Mouse (Mus musculus): Measurements from ENCODE around the gene Flt4. TPM values are rescaled to one million over a fixed set of nuclear protein-coding genes. Genes with fewer than 3 reads are reported as not detected.

Gene Flt4
- total and polyA plus RNA-seq, 3 experiments: 0.08 to 0.13 TPM; not detected in 1

DNA sequence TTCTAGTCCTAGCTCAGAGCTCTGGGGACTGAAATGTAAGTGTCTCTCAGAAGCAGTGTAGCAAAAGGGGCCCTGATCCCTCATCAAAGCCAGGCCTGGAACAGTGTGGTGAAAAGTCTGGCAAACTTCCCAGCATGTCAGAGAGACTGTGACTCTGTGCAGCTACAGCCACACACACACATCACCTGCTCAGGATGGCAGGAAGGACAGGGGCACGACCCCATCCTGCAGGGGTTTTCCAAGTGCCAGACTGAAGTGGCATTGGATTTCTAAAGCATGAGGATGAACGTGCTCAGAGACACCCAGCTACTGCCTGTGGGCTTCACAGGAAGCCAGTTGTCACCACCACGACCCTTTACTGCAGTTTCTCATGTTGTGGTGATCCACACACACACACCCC is 3.1 kb downstream of the Flt4 start:
- no peak for DNase-seq (ENCODE audit: low read depth, low spot score)
- Histone ChIP-seq H3K27ac (ENCODE audit: control insufficient read depth, low read depth, low read length) (no peak overlapping the region), H3K4me3 (ENCODE audit: control insufficient read depth in 1 of 2, insufficient read depth in 1 of 2, low read depth in 2 of 2, low read length in 2 of 2) (no peak overlapping the region), H3K4me1 (ENCODE audit: control insufficient read depth in 1 of 2, insufficient read depth in 2 of 2, low read length in 2 of 2) (peaks cover 0 to 2% of the 10 kb centered on the region in 2 experiments; a peak in 2 of 4 replicates), H3K9ac (ENCODE audit: control insufficient read depth, low read depth, low read length, poor library complexity, severe bottlenecking) (no peak overlapping the region), H3K79me2 (ENCODE audit: control insufficient read depth, insufficient read depth, low read length, poor library complexity) (no peaks in the 10 kb centered on the region), H3K9me3 (replicated peaks; ENCODE audit: insufficient read depth, low read length) (no peaks in the 10 kb centered on the region), H3K27me3 (ENCODE audit: control insufficient read depth in 1 of 2, insufficient read depth in 2 of 2, low read length in 2 of 2) (peaks cover 2 to 5% of the 10 kb centered on the region in 2 experiments), H3K36me3 (ENCODE audit: control insufficient read depth in 1 of 2, insufficient read depth in 2 of 2, low read length in 2 of 2) (no peaks in the 10 kb centered on the region)
- no peak for TF ChIP-seq ZNF384 (IDR thresholded peaks at IDR 0.05; ENCODE audit: low read depth, low read length)
- no peak for TF ChIP-seq KAT2A (conservative IDR thresholded peaks at IDR 0.05; ENCODE audit: low read depth, low read length)
- TF ChIP-seq USF1 (IDR thresholded peaks at IDR 0.05; ENCODE audit: low read depth, low read length): no peak
- TF ChIP-seq ZKSCAN1 (IDR thresholded peaks at IDR 0.05; ENCODE audit: low read depth, low read length): no peak
- no peak for TF ChIP-seq USF2 (IDR thresholded peaks at IDR 0.05; ENCODE audit: borderline replicate concordance in 1 of 2, insufficient read depth in 1 of 2, low read depth in 1 of 2, low read length in 2 of 2)
- no peak for TF ChIP-seq TAL1 (IDR thresholded peaks at IDR 0.05; ENCODE audit: low read length)
- TF ChIP-seq MAZ (IDR thresholded peaks at IDR 0.05; ENCODE audit: low read depth, low read length): no peak
- TF ChIP-seq ELF1 (IDR thresholded peaks at IDR 0.05; ENCODE audit: low read depth, low read length): no peak
- no peak for TF ChIP-seq ZC3H11A (IDR thresholded peaks at IDR 0.05; ENCODE audit: low read depth, low read length)
- no peak for TF ChIP-seq RCOR1 (IDR thresholded peaks at IDR 0.05; ENCODE audit: low read depth, low read length)
- TF ChIP-seq CHD2 (IDR thresholded peaks at IDR 0.05; ENCODE audit: low read length): no peak
- TF ChIP-seq SIN3A (IDR thresholded peaks at IDR 0.05; ENCODE audit: low read length): no peak
- no peak for TF ChIP-seq MAFK (IDR thresholded peaks at IDR 0.05; ENCODE audit: borderline replicate concordance, low read depth, low read length)
- no peak for TF ChIP-seq TCF12 (IDR thresholded peaks at IDR 0.05; ENCODE audit: low read depth, low read length)
- TF ChIP-seq POLR2AphosphoS5 (IDR thresholded peaks at IDR 0.05; ENCODE audit: borderline replicate concordance, low read depth, low read length): no peak
- TF ChIP-seq MXI1 (IDR thresholded peaks at IDR 0.05; ENCODE audit: low read depth, low read length): no peak
- no peak for TF ChIP-seq UBTF (IDR thresholded peaks at IDR 0.05; ENCODE audit: borderline replicate concordance, insufficient read depth, low read depth, low read length)

DNA sequence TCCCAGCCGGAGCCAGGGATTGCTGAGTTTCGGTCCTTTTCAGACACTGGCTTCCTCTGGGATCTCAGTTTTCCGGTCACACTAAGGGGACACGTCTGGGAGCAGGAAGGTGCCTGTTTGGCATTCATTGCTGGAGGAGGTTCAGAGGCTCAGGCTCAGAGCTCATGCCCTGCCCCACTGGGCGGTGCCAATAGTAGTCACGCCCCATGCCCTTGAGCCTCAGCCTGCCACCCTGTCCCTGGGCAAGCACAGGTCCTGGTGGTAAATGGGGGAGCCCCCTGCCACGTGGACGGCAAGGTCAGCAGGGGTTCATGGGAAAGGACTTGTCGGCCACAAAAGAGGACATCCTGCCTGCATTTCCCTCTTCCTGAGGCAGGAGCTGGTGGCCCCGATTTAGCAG is 4.3 kb downstream of the Flt4 start:
- TF ChIP-seq CTCF (IDR thresholded peaks at IDR 0.05 in 2 of 3, conservative IDR thresholded peaks at IDR 0.05 in 1 of 3; ENCODE audit: control insufficient read depth in 1 of 3, insufficient read depth in 1 of 3, low read depth in 2 of 3, low read length in 3 of 3, poor library complexity in 1 of 3, severe bottlenecking in 1 of 3) (no peak), NELFE (IDR thresholded peaks at IDR 0.05; ENCODE audit: low read depth, low read length) (no peak), TBP (IDR thresholded peaks at IDR 0.05; ENCODE audit: low read depth, low read length) (no peak), ELF1 (IDR thresholded peaks at IDR 0.05; ENCODE audit: low read depth, low read length) (no peak), ZNF384 (IDR thresholded peaks at IDR 0.05; ENCODE audit: low read depth, low read length) (no peak), MYB (IDR thresholded peaks at IDR 0.05; ENCODE audit: low read depth, low read length) (no peak), MXI1 (IDR thresholded peaks at IDR 0.05; ENCODE audit: low read depth, low read length) (no peak), USF1 (IDR thresholded peaks at IDR 0.05; ENCODE audit: low read depth, low read length) (no peak), NRF1 (IDR thresholded peaks at IDR 0.05; ENCODE audit: insufficient read depth, low read depth, low read length, poor library complexity, severe bottlenecking) (no peak), POLR2AphosphoS5 (IDR thresholded peaks at IDR 0.05; ENCODE audit: borderline replicate concordance, low read depth, low read length) (no peak), SMC3 (IDR thresholded peaks at IDR 0.05; ENCODE audit: low read depth, low read length) (no peak)
- H3K36me3 ChIP-seq (ENCODE audit: control insufficient read depth in 1 of 2, insufficient read depth in 2 of 2, low read length in 2 of 2): no peaks in the 10 kb centered on the region
- DNase-seq (ENCODE audit: low read depth, low spot score): peak; percentile 54
- peaks cover 0 to 4% of the 10 kb centered on the region in 2 experiments for H3K27me3 ChIP-seq (ENCODE audit: control insufficient read depth in 1 of 2, insufficient read depth in 2 of 2, low read length in 2 of 2)
- peaks cover 0 to 2% of the 10 kb centered on the region in 2 experiments; a peak in 2 of 4 replicates for H3K4me1 ChIP-seq (ENCODE audit: control insufficient read depth in 1 of 2, insufficient read depth in 2 of 2, low read length in 2 of 2)
- H3K9ac ChIP-seq (ENCODE audit: control insufficient read depth, low read depth, low read length, poor library complexity, severe bottlenecking): no peak overlapping the region
- no peaks in the 10 kb centered on the region for H3K9me3 ChIP-seq (replicated peaks; ENCODE audit: insufficient read depth, low read length)
- no peak overlapping the region for H3K27ac ChIP-seq (ENCODE audit: control insufficient read depth, low read depth, low read length)
- no peaks in the 10 kb centered on the region for H3K79me2 ChIP-seq (ENCODE audit: control insufficient read depth, insufficient read depth, low read length, poor library complexity)
- H3K4me3 ChIP-seq (ENCODE audit: control insufficient read depth in 1 of 2, insufficient read depth in 1 of 2, low read depth in 2 of 2, low read length in 2 of 2): peak overlapping the region; percentile 4 to 21; a peak in 1 of 4 replicates

Data from MEL (cell line).